In genomic region chr6:103268984-103269383, GRCm38 (mm10) we compare ENCODE assay signal across 17 mouse cellular contexts.
"Had no signal": no experiment of that assay in that cellular context is flagged by ENCODE, and none has a peak within 500 bp of the region (broad histone marks: within the 10 kb centered on the region; RNA-seq: fewer than 3 reads in every experiment).

No protein-coding gene starts in this region.

- DNase-seq: kidney, postnatal 25 days; layer of hippocampus, adult 9-11 months; liver; lung, adult 18-20 months; lung, postnatal 10 days; lung, postnatal 4 days; midbrain, embryonic 14.5 days; thymus, adult 18-20 months; thymus, postnatal 36 days had no signal

- H3K36me3 ChIP-seq: limb, embryonic 10.5 days; limb, embryonic 13.5 days; liver, embryonic 12.5 days; liver, embryonic 15.5 days; lung, embryonic 15.5 days had no signal

- H3K9ac ChIP-seq: limb, embryonic 13.5 days; liver, embryonic 12.5 days; liver, embryonic 15.5 days; lung, embryonic 15.5 days had no signal

- H3K9me3 ChIP-seq: limb, embryonic 10.5 days; limb, embryonic 13.5 days; liver, embryonic 12.5 days; liver, embryonic 15.5 days; lung, embryonic 15.5 days had no signal

- H3K27ac ChIP-seq: kidney, postnatal 0 days; layer of hippocampus, adult 2 months; limb, embryonic 10.5 days; limb, embryonic 13.5 days; liver, embryonic 12.5 days; liver, embryonic 15.5 days; lung, embryonic 15.5 days had no signal

- H3K4me2 ChIP-seq: limb, embryonic 13.5 days; liver, embryonic 12.5 days; liver, embryonic 15.5 days; lung, embryonic 15.5 days; midbrain, embryonic 11.5 days had no signal

- H3K4me1 ChIP-seq: limb, embryonic 10.5 days; limb, embryonic 13.5 days; liver, embryonic 12.5 days; liver, embryonic 15.5 days; lung, embryonic 15.5 days had no signal

- H3K4me3 ChIP-seq: layer of hippocampus, adult 2 months; limb, embryonic 10.5 days; limb, embryonic 13.5 days; liver, embryonic 12.5 days; liver, embryonic 15.5 days; lung, embryonic 15.5 days had no signal

- ATAC-seq: liver, embryonic 12.5 days had no signal

- H3K27me3 ChIP-seq: limb, embryonic 13.5 days; liver, embryonic 12.5 days; liver, embryonic 15.5 days; lung, embryonic 15.5 days had no signal
